Mouse (Mus musculus) forelimb bud, embryonic 11.5 days (tissue): ENCODE results near the gene Cblb.

ENCODE experiments used
- DNase-seq: peaks from one replicate; pipeline ENCODE4 v3.0.0-alpha.2; 2012; ENCODE audit warnings: low read depth, low spot score

The Cblb gene

DNA sequence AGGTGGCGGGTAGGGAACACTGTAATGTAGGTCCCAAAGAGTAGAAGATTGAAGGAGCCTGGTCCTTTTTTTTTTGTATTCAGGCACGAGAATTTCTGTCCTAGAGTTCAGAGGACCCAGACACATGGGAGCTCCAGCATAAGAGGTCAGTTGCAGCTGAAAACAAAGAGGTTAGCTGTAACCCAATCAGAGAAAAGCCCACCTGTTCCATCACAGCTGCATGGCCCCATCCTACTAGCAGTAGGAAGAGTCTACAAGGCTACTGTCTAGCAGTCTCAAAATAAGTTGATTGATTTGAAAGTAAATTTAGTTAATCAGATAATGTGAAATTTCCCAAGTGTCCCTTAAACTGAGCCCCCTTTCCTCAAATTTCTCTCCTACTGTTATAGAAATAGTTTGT, 40.3 kb downstream of the Cblb start:
- no peak for DNase-seq

DNA sequence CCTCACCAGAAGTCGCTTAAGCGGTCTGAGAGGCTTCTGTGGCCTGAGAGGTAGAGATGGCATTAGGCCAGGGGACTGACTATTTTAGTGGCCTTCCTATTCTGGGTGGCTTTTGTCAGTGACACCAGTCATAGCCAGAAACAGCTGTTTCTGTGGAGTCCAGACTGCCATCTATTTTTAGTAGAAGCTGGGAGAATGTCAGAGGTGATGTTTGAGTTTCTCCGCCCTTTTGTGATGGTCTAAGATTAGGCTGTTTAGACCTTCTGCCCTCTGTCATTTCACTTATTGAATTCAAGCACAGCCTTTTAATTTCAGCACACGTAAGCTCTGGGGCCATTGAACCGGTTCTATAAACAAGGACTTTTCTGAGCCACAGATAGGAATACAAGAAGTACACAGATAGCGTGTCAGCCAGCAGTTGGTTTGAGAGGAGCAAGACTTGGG, 40.8 kb downstream of the Cblb start:
- no peak for DNase-seq

DNA sequence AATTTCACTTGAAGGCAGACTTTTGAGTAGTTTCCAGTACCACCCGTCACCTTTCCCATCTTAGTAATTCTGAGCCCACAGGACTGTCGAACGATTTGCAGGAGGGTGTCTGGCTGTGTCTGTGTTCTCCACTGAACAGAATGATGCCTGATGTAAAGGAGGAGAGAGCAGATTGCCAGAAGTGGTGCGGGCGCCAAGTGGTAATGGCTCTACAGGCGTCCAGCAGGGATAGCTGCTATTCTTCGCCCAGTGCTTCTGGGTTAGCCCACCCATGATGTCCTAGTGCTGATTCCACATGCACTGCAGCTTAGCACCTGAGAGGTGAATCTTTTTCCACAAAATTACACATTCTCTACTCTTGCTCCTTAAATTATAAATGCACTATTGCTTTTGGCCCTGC, 45.6 kb downstream of the Cblb start:
- DNase-seq: no peak

DNA sequence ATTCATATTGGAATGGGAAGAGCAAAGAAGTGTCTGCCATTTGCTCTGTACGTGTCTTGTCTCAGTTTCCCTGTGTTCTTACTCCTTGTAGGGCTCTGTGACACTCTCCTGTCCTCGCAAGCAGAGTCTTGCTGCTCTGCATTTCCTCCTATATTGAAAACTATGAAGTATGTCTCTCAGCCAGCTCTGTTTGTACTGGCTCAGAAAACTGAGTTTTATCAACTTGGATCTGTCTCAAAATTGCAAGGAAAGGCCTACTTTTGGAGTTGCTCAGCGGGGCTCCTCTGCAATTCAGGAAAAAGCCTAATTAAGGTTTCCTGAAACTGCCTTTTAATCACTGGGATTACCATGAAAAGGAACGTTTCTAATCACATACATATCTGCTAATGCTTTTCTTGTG, 46.9 kb downstream of the Cblb start:
- no peak for DNase-seq

DNA sequence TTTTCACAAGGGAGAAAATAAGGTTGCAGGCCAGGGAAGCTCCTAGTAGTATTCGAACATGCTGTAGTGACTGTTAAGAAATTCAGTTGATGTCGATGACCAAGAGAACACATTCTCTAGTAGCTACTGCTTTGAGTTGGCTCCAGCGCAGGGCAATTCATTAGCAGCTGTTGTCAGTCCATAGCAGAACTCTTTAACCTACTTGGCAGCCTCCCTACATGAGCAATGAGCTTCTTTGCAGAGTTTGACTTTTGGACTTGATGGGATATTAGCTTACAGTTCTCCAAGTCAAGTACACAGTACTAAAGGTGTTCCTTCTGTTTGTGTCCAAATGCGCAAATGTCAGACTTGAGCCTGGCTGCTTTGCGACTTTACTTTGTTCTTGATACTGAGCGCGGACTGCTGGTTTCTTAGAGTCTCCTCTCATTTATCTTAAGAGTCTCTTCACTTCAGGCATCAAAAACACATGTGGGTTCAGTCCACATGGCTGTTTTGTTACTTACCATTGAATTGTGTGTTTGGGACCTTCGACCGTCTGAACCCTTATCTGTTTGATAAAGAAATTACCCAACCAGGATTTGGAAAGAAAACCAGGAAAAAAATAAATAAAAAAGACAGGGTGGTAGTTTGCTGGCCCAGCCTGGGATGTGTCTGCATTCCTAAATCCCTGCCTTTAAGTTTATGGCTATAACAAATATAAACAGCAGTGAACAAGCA, 47.9 kb downstream of the Cblb start:
- no peak for DNase-seq

DNA sequence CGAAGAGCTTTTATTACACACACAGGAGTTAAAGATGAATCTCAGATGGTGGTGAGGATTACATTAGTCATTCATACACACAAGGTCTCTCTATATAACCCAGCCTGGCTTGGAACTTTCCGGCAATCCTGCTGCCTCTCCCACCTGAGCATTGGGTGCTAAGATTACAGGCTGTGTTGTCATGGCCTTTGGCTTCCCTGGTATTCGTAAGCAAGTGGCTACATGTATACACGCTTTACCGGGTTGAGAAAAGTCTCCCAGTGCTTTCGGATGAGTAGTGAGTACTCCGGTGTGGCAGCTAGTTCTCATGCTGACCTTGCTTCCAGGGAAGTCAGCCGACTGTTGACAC, 48.4 kb downstream of the Cblb start:
- no peak for DNase-seq

DNA sequence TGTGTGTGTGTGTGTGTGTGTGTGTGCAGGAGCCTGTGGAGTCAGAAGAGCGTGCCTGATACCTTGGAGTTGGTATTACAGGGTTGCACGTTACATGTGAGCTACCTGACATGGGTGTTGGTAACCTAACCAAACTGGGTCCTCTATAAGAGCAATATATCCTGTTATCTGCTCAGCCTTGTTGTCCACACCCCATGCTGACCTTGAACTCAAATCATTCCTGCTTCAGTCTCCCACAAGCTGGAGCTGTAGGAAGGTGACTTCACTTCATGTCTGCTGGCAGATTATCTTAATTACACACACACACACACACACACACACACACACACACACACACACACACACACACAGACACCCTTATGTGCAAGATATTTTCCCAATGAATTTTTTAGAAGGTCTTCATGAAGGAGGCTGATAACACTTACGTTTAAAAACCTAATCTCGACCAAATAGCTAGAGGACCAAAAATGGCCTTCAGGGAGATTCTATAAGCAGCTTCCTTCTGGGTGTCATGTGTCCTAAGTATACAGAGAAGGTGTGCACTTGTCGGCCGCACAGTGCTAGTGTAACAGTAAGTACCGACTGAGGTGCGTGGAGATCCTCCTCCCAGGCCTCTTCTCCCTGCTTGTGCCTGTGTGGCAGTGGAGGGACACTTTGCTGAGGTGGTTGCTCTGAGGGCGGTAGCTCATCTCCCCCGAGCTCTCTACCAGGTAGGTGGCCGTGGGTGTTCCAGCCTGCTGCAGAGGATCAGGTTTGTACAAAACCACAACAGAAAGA, 49.8 kb downstream of the Cblb start:
- no peak for DNase-seq

DNA sequence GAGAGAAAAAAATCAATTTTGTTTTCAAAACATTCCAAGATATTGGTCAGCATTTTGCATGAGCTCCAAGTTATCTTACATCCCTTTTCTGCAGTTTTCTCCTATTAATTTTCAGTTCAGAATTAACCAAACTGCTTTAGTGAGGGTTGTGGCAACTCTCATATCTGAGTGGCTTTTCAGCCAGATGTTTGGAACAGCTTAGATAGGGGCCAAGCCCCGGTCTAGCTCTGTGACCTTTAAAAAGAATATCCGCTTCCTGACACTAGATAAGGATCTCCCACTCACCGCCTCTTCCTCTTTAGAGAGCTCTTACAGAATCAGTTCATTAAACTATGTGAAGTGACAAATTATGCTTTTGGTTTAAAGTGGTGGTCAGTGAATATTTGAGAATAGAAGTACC, 50.7 kb downstream of the Cblb start:
- DNase-seq: no peak

DNA sequence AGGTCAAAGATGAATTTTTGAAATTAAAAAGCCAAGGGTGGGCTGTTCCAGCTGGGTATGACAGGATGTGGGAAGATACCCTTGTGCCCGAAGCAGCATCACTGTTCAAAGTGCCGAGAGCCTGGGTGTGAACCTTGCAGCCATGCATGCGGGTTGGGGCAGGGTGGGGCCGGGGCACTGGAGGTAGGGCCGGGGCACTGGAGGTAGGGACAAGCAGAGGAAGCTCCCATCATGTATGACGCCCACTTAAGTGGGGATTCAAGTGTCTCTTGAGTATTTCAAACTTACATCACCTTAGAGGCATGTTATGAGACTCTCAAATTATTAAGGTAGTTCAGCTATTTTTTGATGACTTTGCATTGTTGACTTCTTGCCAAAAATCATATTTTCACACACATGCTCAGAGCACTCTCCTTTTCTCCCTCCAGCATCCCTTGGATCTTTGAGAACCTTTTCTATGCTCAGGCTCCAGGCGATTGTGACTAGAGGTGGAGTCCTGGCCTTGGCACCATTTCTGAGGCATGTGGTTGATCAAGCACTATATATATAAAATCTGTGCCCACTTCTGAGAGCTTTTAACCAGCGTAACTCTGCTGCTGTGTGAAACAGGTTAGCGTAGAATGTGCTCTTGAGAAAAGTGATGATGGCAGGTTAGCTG, 55.9 kb downstream of the Cblb start:
- DNase-seq: no peak

DNA sequence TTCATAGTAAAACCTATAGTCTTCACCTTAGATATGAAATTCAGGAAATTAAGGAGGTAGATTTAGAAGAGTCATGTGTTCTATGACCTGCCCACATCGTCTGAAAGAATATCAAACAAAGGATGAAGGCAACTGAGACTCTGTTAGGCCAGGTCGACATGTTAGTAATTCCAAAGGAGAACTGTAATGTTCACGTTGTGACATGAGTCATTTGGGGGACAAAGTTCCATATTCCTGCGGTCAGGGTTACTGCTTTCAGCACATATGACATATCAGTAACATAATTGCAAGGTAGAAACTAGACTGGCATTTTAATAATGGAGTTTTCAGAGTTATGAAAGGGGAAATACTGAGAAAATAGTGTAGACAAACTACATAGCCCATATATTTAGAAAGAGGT, 58.3 kb downstream of the Cblb start:
- DNase-seq: no peak

DNA sequence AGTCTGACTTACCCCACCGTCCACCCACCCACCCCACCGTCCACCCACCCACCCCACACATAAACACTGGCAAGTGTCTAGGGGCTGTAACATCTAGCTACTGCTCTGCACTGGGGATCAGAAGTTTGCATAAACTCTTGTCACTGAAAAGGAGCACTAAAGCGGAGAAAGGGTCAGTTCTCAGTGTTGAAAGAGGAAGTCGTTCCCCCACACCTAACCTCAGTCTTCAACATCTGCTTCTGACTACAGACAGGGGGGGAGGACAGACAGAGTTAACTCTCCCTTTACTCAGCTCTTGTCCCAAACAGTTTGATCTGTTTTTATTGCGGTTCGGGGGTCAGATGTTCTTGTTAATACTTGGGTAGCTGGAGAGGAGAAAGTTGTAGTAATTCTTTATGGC, 59.9 kb downstream of the Cblb start:
- peak; percentile 23 for DNase-seq

DNA sequence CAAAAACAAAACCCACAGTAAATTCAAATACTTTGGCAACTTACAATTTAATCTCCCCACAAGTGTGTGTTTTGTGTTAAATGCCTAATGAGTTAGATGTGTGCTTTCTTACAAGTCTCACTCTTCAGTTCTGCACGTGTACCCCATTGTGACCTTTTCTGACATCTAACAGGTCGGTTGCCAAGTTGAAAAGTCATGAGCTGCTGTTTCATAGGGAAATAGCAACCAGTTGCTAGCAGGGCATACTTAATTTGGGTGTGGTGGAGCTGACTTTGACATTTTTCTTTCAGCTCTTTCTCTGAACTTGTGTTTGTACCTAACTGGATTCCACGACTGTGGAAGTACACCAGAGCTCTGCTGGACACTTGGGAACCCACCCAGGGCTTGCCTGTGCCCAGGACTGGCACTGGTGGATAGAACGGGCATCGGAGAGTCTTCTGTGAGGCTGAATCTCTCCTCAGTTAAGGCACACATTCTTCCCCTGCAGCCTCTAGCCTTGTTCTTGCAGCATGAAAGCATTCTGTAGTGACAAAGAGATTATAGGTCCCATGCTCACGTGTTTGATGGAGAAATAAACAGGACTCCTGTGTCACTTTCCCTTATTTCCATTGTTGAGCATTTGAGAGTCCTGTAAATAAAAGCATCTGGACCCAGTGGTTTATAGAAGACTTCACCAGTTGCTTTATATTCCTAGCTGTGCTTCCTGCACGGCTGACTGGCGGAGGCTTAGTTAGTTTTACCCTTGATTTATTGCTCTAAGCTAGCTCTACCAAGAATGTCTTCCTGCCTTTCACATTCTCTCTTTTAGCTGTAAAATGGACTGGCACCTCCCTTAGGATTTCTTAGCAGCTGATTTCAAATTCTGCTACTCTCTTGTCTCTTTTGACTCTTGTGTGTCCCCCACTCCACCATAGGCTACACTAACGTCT, 62.6 kb downstream of the Cblb start:
- DNase-seq: peak; percentile 24

DNA sequence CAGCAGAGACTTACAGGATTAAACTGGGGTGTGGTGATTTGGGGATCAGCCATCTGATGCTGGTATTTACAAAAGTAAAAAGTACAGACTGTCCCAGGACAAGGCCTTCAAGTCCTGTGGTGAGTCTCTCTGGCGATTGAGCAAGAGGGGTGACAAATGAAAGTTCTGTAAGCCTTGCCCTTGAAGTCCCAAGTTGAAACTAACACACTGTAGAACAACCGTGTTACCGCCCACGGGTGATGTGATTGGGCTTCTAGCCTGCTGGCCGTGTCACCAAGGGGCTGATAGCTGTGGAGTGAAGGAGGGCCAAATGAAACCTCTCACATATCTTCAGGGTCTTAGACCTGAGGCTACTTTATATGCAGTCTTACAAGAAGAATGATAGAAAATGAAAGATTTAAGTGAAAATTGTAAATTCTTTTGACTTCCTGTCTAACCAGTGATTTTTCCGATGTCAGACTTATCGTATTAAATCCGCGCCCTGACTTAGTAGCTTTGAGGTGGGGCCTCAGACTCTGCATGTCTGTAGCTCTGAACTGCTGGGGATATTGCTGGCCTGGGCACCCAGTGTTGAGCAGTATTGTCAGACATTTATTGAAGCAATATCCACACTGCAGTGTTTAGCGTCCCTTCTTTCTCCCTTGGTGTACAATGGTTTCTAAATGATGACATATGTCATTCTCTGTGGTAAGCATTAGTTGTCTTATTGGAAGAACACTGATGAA, 63.9 kb downstream of the Cblb start:
- no peak for DNase-seq

DNA sequence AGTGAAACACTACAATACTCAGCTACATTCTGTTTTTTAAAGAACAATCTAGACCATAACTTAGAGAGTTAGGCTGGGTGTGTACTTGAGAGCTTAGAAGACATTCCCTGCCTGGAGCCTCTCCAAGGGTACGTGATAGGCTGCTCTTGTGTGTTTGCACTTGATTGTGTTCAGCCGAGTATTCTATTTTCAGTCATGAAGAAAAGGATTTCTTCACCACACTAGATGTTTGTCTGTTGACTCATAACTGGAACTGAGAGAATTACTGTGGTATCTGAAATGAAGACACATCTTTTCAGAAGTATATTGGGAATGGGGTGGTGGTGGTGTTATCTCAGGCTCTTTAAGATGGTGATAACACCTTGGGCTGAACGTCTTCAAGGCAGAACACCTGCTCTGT, 64.6 kb downstream of the Cblb start:
- DNase-seq: no peak

DNA sequence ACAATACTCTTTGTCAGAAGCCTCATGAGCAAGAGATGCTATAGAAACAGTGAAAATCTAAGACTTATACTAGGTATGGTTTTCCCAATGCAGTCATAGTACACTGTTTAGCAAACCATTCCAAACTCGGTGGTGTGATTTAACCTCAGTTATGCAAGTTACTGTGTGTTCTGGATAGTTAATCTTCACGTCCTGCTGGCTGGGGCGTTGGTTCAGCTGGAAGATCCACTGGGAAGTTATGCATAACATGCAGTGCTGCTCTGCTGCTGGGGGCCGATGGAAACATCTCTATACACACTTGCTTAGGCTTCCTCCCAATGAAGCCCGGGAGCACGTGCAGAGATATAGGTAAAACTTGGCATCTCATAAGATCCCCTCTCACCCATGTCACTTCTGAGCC, 69.4 kb downstream of the Cblb start:
- DNase-seq: no peak

DNA sequence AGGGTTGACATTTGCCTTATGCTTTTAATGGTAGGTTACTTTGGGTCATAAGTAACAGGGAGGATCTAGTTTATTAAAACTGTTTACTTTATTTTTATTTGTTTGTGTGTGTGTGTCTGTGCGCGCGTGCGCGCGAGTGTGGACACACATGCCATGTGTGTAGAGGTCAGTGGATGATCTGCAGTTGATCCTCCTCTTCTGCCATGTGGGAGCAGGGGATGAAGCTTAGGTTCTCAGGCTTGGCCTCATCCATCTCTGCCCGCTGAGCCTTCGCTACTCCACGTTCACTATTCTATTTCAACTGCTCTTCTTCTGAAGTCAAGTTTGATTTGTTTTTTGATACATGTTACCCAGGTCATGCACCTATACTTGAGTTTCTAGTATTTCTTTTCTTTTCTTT, 73.6 kb downstream of the Cblb start:
- DNase-seq: no peak

DNA sequence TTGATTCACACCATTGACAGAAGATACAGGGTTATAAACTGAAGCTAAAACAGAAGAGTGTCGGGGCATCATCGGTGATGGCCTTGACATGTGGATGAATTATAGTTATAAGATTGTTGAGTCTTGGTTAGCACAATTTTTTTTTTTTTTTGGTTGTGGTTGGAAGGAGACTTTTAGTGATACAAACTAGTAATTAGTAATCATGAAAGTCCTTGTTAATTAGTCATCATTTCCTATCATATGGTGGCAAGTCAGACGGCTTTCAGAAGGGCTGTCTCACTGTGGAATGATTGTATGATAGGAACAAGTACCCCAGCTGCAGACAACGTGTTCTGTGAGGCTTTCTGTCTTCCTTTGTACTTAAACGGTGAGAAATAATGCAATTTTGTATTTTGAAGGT, 76.8 kb downstream of the Cblb start:
- no peak for DNase-seq

DNA sequence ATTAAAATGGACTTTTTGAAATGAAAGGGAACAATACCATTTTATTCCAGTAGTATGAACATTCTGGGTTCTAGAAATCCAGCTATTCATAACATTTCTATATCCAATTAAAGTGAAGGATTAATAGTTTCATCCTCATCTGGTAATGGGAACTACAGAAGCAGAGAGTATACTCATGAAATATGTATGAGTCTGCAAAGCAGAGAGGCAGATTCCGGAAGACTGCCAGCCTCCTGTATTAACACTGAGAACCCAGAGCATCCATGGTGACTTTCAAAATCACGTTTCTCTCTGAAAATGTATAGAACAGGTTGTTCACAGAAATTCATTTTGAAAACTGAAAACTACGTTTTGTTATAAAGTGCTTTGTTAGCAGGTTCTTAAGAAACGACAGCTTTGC, 83.4 kb downstream of the Cblb start:
- DNase-seq: no peak

DNA sequence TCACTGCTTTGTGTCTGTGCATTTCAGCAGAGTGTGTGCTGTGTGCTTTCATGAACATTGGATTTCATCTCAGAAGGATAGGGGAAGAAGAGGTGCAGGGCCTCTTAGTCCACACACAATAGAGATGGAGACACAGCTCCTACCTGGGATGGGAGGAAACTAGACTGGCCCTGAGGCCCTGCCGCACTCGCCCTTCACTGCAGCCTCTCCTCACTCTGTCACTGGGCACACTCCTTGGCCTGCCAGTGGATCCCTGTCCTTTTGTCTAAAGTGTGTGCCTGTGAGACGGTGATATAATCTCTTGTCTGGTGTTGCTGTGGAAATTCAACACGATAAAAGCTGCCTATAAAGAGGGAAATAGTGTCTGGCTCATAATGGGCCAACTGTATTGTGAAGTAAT, 88.0 kb downstream of the Cblb start:
- no peak for DNase-seq

DNA sequence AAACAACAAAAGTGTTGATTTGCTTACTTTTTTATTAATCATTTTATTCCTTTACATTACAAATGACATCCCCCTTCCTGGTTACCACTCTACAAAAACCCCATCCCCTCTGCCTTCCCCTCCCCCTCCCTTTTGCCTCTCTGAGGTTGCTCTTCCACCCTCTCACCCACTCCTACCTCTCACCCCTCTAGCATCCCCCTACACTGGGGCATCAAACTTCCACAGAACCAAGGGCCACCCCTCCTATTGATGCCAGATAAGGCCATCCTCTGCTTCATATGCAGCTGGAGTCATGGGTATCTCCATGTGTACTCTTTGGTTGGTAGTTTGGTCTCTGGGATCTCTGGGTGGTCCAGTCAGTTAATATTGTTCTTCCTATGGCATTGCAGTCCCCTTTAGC, 93.9 kb downstream of the Cblb start:
- no peak for DNase-seq

DNA sequence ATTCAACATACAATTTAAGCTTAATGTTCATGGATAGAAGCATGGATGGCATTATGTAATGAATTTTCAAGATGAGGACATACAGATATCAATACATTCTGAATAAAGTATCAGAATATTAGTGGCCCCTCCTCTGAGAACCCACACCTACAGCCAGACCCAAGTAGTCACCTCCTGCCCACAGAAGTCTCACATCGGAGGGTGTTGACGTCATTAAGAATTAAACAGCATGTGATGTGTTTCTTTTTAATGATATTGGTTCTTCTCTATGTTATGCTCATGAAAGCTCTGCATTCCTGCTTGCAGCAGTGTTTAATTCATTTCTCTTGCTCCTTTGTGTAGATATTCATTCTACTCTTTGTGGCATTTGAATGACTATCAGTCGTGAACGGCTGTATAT, 94.9 kb downstream of the Cblb start:
- no peak for DNase-seq
